Mouse (Mus musculus) mouse embryonic stem cell (cell line): ENCODE results near the gene Myh14.

ENCODE experiments used
- in situ Hi-C, 2 experiments: fragments of 300-500 bp; cut with MboI; formaldehyde crosslinking; loops; 1 replicate in 1 of 2; 3 replicates in 1 of 2; pipeline ENCODE4 v1.14.3; 2019 to 2020; ENCODE audit warnings: low sequenced_read_pairs in 2 of 2, low pct_unique_long_range_greater_than_20kb in 1 of 2, mixed read lengths in 1 of 2; ENCODE audit not compliant: unreplicated experiment in 1 of 2

The Myh14 gene

DNA sequence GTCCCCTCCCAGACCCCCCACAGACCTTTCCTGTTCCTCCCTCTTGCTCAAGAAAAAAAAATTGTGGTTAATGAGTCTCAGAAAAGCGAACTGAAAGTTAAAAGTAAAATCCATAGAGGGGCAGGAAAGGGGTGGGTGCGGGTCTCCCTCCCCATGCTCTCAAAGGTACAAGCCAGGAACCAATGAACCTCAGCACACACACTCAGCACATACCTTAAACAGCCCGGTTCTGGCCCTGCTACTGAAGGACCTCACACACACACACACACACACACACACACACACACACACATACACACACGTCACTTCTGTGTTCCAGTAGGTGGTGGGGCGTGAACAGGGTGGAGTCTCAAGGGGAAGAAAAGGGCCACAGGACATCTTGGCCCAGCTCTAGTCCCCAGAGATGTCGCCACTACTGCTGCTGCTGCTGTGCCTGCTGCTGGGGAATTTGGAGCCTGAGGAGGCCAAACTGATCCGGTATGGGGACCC is 98.4 kb downstream of the Myh14 start, which contains the start of gene Napsa:
TSS of gene Napsa (plus strand) at position 168 of the 489 bp plus-strand sequence.
- in situ Hi-C loops: no loop called here

DNA sequence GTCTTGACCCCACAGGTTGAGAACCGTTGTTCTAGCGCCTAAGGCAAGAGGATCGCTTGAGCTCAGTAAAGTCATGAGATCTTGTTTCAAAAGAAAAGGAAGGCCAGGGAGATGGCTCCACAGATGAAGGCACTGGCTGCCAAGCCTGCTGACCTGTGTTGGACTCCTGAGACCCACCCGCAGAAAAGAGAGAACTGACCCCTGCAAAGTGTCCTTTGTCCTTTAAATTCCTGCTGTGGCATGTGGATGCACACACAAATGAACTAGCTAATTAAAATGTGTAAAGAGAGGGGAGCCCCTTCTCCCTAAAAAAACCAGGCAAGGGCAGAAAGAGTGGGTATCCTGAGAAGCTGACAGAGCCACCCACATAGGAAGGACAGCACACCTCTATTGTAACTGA is 98.8 kb downstream of the Myh14 start:
- in situ Hi-C loops: no loop called here

DNA sequence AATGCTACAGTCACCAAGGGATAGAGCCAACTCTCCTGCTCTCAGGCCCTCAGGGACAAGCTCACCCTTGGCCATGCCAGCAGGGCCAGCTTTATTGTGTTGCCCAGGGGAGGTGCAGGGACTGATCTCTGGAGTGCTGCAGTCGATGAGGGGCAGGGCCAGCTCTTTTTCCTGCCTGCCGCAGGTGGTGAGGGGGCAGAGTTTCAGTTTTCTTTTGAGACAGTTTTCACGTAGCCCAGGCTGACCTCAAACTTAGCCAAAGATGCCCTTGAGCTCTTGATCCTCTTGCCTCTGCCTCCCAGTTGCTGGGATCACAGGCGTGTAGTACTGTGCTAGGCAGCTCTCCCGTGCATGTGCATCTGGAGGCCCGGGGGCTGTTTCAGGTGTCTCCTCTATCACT is 99.7 kb downstream of the Myh14 start:
- in situ Hi-C loops: no loop called here

DNA sequence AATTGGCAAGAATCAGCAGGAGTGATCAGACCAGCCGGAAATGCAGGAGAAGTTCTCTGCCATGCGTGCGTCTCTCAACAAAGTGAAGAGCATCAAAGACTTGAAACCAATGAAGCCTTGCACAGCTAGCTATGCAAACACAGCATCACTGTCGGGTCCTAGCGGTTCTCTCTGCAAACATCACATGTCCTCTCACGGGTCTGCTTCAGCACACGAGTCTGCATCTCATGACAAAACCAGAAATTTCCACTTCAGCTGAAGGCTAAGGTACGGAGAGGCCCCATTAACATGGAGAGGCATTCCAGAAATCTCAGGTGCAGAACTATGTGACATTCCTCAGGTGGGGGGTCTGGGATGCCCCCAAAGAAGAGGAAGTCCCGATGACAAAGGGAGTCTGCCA is 101.8 kb downstream of the Myh14 start:
- in situ Hi-C loops: loop anchor here in 1 of 2 experiments (5.0 kb wide), 1 partner anchor 63 kb away; no protein-coding TSS in a partner anchor

DNA sequence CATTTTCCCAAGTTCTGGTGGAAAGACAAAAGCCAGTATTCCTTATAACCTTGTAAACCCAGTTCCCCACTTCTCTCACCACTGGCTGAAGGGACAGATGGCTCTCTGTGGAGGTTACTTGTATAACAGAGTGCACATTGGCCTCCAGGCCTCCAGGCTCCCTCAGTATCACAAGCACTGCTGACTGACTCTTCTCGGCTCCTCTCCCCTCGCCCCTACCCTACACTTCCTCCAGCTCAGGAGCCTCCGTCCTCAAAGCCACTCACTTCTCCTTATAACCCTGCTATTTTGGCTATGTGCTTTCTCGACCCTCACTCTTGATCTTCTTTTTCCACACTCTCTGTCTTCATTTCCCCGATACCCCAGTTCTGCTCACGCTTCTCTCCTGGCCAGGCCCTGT is 105.2 kb downstream of the Myh14 start:
- in situ Hi-C loops: loop anchor here in 1 of 2 experiments (5.0 kb wide), 1 partner anchor 67 kb away; no protein-coding TSS in a partner anchor

DNA sequence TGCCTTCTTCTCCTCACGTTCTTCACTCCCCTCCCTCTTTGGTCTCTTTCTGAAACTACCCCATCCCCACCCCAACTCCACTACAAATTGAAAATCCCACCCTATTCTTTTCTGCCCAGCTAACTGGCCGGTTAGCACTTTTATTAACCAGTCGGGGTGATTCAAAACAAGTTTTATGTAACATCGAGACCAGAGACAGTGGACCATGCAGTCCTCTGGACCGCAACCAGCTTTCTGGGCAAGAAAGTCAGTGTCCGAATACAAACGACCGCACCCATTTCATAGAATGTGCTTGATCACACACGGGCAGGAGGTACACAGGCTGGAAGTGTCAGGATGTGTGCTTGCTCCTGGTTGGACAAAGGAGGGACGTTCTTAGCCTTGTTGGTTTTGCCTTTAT is 106.2 kb downstream of the Myh14 start:
- in situ Hi-C loops: loop anchor here in 1 of 2 experiments (5.0 kb wide), 1 partner anchor 47 kb away; no protein-coding TSS in a partner anchor

DNA sequence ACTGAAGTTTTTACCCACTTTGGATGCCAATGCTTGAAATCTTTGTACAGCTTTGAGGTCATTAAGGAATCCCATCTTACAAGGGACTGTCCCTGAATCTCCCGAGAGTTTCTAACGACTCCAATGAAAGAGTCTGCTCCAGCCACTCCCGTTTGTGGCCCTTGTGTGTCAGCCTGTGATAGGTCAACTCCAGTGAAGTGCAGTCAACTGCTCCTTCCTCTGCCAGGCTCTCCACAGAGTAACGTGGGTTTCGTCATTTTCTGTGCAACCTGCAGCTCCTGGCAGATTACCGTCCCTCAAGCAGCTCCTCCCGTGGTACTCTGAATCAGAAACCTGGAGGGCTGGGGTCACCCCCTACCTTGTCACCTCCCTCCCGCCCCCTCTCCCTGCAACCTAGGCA is 107.4 kb downstream of the Myh14 start:
- in situ Hi-C loops: loop anchor here in 1 of 2 experiments (5.0 kb wide), 1 partner anchor 46 kb away; no protein-coding TSS in a partner anchor

DNA sequence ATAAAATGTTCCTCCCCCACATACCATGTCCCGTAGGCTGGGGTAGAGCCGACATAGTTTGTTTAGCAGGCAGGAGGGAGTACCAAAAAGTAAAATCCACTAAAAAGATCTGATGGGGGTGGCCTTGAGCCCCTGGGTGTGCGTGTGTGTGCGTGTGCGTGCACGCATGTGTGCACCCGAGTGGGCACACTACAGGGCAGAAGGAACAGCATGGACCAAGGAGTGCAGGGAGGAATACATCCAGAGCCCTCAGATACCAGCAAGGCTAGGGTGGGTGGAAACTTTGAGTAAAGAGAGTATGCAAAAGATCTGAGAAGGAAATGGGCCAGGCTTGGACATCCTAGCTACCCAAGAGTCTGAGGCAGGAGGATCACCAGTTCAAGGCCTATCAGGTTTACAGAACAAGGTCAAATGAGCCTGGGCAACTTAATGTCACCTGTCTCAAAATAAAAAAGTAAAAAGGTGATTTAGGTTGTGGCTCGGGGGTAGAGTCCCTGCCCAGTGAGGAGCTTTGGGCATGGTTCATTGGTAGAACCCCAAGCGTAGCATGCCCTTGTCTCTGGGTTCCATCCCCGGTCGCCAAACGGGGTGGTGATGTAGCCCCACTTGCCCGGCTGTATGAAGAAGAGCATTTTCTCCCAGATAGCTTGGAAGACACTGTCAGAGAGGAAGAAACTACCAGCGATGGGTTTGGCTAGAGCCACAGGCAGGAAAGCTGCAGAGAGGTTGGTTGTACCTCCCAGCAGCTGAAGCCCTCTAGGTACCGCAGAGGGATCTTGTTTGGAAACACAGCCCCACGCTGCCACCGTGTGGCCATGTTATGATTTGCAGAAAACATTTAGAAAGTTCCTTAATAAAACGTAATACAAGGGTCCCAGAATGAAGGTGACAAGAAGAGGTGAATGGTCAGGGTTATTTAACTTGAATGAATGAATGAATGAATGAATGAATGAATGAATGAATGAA is 109.9 kb downstream of the Myh14 start:
- in situ Hi-C loops: loop anchor here in 1 of 2 experiments (5.0 kb wide), 1 partner anchor 43 kb away; no protein-coding TSS in a partner anchor

DNA sequence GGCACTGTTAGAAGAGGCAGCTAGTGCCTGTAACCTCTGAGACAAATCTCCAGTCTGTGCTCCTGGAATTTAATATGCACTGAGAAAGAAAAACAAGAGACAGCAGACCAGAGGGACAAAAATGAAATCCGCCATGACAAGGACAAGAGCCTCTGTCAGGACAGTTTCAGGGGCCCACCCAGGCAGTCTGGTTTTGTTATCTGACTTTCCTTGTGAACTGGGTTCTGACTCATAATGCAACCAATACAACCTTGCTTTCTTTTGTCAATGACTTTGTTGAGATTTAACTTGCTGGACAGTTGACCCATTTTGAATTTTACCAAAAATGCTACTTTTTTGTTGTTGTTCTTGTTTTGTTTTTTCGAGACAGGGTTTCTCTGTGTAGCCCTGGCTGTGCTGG is 113.0 kb downstream of the Myh14 start:
- in situ Hi-C loops: loop anchor here in 1 of 2 experiments (5.0 to 10.0 kb wide), 2 partner anchors 60 to 297 kb away; partner anchors contain the start of genes Emc10, Fam71e1 and Pnkp
